Mouse (Mus musculus) thymus, adult 18-20 months (tissue): ENCODE results near the gene Suclg2.

Source experiments
- DNase-seq, 2 experiments: peaks; one replicate each; pipeline ENCODE4 v3.0.0; 2022; ENCODE audit warnings: mixed read lengths in 2 of 2

Suclg2 gene

GRCm38 (mm10) chr6:95551000-95551399 lies 167.6 kb downstream of the Suclg2 start:
- DNase-seq, result no peak

- DNase-seq, result no peak
These were observed 172.3 kb downstream of the Suclg2 start for GRCm38 (mm10) chr6:95546189-95546832.

- no peak for DNase-seq
These were observed 172.9 kb downstream of the Suclg2 start for GRCm38 (mm10) chr6:95545714-95546113.

- no peak for DNase-seq
These were observed 173.3 kb downstream of the Suclg2 start for GRCm38 (mm10) chr6:95545296-95545695.

DNA sequence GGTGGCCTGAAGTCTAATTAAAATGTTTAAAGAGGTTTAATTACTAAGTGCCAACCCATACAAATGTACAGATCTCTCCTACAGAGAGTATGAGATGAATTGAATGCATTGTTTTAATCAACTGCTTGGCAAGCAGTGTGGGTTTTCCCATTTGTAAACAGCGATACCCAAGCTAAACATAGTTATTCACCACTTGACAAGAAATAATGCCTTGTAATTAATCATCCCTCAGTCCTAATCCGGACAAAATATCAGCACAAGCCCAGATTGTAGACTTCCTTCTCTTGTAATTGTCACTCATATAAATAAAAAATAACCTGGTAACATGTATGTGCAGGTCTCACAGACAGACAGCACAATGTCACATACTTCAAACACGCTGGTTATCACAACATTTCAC lies 183.4 kb downstream of the Suclg2 start:
- DNase-seq, result no peak

DNA sequence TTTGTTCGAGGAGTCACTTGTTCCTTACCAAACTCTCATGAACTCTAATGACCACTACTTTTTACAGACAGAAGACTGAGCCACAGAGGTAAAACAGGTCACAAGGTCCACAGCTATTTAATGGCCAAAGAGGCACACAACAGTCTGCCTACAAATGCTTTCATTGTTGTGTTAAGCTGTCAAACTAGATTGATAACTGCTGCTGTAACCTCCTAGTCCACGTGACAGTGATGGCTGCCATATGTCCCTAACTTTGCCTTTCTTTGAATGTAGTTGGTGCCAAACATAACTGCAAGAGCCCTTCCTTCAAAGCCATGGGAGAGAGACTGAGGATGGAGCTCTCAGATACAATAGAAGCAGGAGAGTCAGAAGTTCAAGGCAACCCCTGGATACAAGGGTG lies 198.8 kb downstream of the Suclg2 start:
- DNase-seq, result no peak

DNA sequence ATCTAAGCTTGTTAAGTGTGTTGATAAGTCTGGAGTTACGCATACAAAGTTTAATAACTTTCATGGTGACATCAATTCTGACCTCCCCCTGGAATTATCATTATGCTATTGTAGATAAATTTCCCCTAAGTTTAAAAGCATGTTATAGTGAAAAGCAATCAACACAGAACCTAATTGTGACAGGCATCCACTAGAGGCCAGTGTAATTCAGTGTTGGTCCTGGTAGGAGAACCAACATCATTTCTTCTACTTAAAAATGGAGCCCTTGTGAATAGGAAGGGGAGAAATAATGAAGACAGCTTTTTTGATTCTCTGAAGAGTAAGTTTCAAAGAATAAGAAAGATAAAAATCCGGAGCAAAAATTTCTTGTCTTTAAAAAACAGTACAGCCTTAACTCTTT lies 200.2 kb downstream of the Suclg2 start:
- DNase-seq, result no peak

GRCm38 (mm10) chr6:95515721-95516120 lies 202.9 kb downstream of the Suclg2 start:
- DNase-seq, result no peak

DNA sequence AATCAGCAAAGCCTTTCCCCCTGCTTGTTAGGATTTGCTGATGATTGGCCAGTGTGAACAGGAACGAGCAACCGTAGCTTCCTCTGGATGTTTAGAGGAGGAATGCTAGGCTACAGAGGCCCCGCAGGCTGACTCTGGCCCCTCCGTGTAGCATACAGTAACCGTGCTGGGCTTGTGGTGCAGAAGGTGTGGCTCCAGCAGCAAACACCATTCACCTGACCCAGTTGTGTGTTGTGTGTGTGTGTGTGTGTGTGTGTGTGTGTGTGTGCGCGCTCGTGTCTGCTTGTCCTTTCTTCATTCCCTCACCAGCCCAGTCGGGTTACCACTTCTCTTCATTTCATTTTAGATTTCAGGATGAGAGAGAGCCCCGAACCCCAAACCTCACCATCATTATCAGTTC lies 203.9 kb downstream of the Suclg2 start:
- no peak for DNase-seq

DNA sequence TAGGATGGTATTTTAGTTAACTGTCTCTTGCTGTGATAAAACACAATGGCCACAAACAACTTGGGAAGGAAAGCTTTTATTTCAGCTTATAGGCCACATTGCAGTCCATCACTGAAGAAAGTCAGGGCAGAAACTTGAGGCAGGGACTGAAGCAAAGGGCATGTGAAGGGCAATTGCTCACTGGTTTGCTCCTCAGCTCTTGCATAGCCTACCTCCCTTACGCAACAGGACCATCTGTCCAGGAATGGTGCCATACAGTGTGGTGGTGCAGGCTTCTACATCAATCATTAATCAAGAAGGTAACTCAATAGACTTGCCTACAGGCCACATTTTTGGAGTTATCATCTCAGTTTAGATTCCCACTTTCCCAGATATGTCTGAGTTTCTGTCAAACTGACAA lies 206.9 kb downstream of the Suclg2 start:
- DNase-seq, result no peak

GRCm38 (mm10) chr6:95500771-95501170 lies 217.8 kb downstream of the Suclg2 start:
- no peak for DNase-seq

GRCm38 (mm10) chr6:95499639-95500038 lies 219.0 kb downstream of the Suclg2 start:
- no peak for DNase-seq

DNA sequence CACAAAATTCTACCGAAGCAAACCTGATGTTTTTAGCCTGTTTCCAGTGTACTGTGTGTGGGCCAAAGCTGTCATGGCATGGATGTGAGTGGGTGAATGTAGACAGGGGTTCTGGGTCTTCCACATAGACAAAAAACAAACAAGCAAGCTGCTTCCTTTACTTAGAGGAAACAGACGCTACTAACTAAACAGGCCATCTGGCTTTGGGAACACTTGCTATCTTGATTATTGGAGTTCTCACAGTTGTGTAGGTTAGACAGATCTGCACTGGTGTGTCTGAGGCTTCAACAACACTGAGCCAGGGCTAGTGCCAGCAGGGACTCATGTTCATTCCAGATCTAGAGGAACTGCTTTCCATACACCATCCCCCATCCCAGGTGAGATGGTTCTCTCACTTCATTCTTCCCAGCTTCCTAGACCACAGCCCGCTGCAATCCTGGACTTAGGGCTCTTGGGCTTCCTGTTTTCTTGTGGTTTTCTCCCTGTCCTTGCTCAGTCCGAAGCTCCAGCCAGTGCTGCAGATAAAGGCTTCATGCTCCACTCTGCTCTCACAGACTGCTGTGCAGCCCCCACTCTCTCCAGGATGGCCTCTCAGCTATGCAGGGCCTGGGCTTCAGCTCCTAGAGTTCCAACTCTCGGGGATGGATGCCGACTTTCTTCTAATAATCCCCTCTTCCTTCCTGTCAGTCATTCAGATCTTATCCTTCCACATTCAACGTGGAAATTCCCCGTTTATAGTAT lies 226.2 kb downstream of the Suclg2 start:
- no peak for DNase-seq

GRCm38 (mm10) chr6:95491043-95491442 lies 227.6 kb downstream of the Suclg2 start:
- no peak for DNase-seq

DNA sequence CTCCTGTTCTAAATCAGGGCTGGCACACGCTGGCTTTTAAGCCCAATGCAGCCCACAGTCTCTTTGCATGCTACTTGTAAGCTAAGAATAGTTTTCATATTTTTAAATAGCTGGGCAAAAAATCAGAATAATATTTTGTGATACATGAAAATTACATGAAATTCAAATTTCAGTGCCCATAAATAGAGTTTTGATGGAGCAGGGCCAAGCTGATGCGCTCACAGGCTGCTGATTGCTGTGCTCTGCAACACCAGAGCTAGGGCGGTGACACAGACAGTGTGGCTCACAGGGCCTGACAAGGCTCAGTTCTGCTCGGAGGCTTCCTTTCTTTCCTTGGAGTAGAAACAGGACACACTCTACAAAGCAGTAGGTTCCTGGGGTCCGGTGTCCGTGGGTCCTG lies 232.8 kb downstream of the Suclg2 start:
- no peak for DNase-seq

DNA sequence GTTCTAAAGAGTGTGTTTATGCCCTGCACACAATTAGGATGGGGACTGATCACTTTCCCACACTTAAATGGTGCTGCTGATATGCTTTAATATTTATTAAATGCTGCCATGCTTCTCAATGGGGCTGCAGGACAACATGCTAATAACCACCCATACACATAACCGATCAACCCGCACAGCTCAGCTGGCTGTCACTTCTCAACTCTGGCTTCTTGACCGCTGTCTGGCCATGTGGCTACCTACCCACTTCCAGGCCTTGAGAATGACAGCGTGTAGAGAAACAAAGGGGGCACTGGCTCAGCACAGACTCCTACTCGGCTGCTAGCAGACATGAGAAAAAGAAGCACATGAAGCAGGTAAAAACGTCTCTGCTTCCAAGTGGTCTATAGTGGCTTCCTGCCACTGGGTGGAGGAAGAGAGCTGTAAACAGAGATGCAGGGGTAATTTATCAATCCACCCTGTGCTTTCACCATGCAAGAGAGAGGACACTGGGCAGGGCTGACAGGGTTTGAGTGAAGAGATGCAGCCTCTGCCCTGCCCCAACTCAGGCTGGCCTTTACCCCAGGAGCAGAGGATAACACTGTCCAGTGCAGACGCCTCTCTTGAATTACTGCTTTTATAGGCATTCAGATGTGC lies 234.3 kb downstream of the Suclg2 start:
- DNase-seq, result no peak

DNA sequence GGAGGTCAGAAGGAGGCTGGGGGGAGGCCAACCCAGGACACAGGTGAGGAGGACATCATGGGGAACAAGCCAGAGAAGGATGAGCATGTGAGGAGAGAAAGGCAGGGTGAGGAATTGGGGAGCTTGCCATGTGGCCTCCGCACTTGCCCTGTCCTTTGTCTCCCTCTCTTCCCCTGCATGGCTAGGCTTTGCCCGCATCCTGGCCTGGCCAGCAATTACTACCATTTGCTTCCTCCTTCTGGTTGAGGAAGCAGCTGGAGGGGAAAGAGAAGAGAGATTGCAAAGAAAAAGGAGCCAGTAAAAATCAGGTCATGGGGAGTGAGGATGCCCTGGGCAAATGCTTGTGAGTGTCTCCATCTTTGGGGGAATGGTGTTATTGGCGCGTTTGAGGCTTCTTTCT lies 234.9 kb downstream of the Suclg2 start:
- no peak for DNase-seq

GRCm38 (mm10) chr6:95483127-95483526 lies 235.5 kb downstream of the Suclg2 start:
- DNase-seq, result no peak

- no peak for DNase-seq
These were observed 238.8 kb downstream of the Suclg2 start for GRCm38 (mm10) chr6:95479801-95480200.

GRCm38 (mm10) chr6:95469521-95469920 lies 249.1 kb downstream of the Suclg2 start:
- DNase-seq, result no peak

DNA sequence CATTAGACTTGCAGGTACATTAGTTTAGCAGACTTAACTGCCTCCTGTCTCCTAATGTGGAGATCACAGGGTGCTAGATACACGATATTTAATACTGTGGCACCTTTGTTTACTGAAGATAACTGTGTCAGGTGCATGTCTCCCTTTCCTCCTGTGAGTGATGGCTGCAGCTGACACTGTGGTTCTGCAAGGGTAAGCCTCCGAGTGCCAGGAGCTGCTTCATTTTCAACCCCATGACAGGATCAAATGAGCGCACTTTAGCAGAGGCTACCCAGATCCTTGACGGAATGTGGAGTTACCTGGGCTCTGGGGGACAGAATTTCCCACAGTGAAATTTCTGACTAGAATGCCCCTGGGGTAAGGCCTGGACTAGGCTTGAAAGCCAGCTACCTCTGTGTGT lies 253.3 kb downstream of the Suclg2 start:
- no peak for DNase-seq

- no peak for DNase-seq
These were observed 259.2 kb downstream of the Suclg2 start for GRCm38 (mm10) chr6:95459372-95459771.

GRCm38 (mm10) chr6:95446151-95446550 lies 272.4 kb downstream of the Suclg2 start:
- DNase-seq, result no peak

DNA sequence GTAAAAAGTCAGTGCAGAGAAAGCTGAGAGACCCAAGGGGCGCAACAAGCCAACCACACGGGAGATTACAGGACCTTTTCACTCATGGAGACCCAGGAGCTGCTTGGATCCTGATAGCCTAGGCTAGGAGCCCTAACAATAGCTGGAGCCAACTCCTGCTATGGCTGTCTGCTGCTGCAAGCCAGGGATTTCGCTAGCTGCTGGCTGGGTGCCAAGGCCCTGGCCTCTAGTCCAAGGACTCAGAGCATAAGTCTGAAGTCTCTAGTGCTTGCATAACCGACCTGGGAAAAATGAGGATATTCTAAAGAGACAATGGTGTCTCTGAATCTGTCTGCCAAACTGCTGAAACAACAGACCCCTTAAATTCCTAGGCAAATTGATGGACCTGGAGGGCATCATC lies 273.6 kb downstream of the Suclg2 start:
- no peak for DNase-seq
